9 mouse cellular contexts compared by ENCODE assay signal in the genomic region with DNA sequence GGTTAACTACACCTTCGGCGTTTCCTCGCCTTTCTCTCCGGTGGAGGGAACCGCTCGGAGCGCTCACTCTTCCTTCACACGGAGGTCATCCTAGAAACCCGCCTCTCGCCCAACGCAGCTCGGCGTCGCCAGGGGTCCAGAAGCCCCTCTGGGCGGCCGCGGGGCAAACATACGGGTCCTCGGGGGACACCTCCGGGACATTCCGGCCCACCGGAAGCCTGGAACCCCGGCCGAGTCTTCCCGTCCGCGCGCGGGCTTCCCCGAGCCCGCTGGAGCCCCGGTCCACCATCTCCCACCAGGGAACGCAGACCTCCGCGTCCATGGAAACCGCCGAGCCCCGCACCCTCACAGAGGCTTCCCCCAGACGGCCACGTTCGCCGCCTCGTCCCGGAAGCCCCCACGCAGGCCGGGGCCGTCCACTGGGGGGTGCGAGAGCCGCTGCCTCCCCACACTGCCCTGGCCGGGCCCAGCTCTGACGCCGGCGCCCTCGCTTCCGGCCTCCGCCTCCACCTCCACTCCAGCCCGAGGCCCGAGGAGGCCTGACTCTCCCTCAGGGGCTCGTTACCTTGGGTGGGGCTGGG. TPM values are rescaled to one million over a fixed set of nuclear protein-coding genes. Genes with fewer than 3 reads are reported as not detected.
DNase-seq lines count a peak whose midpoint lies in the region; ATAC-seq and TF ChIP-seq lines count a peak whose summit lies in the region.
"Had no signal": no experiment of that assay in that cellular context is flagged by ENCODE, and none has a peak within 500 bp of the region (broad histone marks: within the 10 kb centered on the region; RNA-seq: fewer than 3 reads in every experiment).

No protein-coding gene starts in this region.

- no peaks in the 10 kb centered on the region for H3K27me3 ChIP-seq in heart, postnatal 0 days (ENCODE audit: control insufficient read depth, insufficient read depth, low read length)
- H3K27me3 ChIP-seq in lung, embryonic 16.5 days (ENCODE audit: control insufficient read depth, insufficient read depth, low read depth, low read length), result no peaks in the 10 kb centered on the region
- no peaks in the 10 kb centered on the region for H3K27me3 ChIP-seq in stomach, embryonic 14.5 days (ENCODE audit: control insufficient read depth, insufficient read depth, low read length)

- H3K9ac ChIP-seq in heart, postnatal 0 days (replicated peaks; ENCODE audit: low read depth, low read length), result peak overlapping the region; percentile 99
- peak overlapping the region; percentile 95 for H3K9ac ChIP-seq in lung, embryonic 16.5 days (ENCODE audit: low read length)
- H3K9ac ChIP-seq in stomach, embryonic 14.5 days (replicated peaks; ENCODE audit: low read depth, low read length), result peak overlapping the region; percentile 99

- ATAC-seq in frontal cortex, adult (ENCODE audit: low TSS enrichment), result peak; percentile 68
- ATAC-seq in heart, postnatal 0 days (ENCODE audit: insufficient read depth, low read depth), result peak; percentile 74
- ATAC-seq in lung, embryonic 16.5 days (ENCODE audit: low read depth), result peak; percentile 90
- ATAC-seq in stomach, embryonic 14.5 days (ENCODE audit: insufficient number of reproducible peaks, insufficient read depth, low FRiP score, low read depth), result peak; percentile 87

- peaks cover 10% of the 10 kb centered on the region; the same call in 1 of the 2 replicates for H3K4me1 ChIP-seq in heart, postnatal 0 days (ENCODE audit: control insufficient read depth, insufficient read depth)
- H3K4me1 ChIP-seq in lung, embryonic 16.5 days (replicated peaks; ENCODE audit: control insufficient read depth, insufficient read depth, low read length), result peaks cover 14% of the 10 kb centered on the region
- peaks cover 9% of the 10 kb centered on the region for H3K4me1 ChIP-seq in stomach, embryonic 14.5 days (ENCODE audit: control insufficient read depth, insufficient read depth, low read length)

- H3K4me3 ChIP-seq in heart, postnatal 0 days (ENCODE audit: low read depth, low read length), result peak overlapping the region; percentile 100
- H3K4me3 ChIP-seq in lung, embryonic 16.5 days (ENCODE audit: low read length), result peak overlapping the region; percentile 84
- H3K4me3 ChIP-seq in stomach, embryonic 14.5 days (ENCODE audit: low read depth, low read length), result peak overlapping the region; percentile 99

- peaks cover 36% of the 10 kb centered on the region for H3K36me3 ChIP-seq in heart, postnatal 0 days (replicated peaks; ENCODE audit: control insufficient read depth, insufficient read depth, low read length)
- peaks cover 17% of the 10 kb centered on the region for H3K36me3 ChIP-seq in lung, embryonic 16.5 days (ENCODE audit: control insufficient read depth, insufficient read depth, low read length)
- H3K36me3 ChIP-seq in stomach, embryonic 14.5 days (ENCODE audit: control insufficient read depth, insufficient read depth, low read length), result peaks cover 32% of the 10 kb centered on the region

- H3K9me3 ChIP-seq in heart, postnatal 0 days (replicated peaks; ENCODE audit: control insufficient read depth, low read length), result no peaks in the 10 kb centered on the region
- no peaks in the 10 kb centered on the region for H3K9me3 ChIP-seq in lung, embryonic 16.5 days (ENCODE audit: control insufficient read depth, low read length)
- H3K9me3 ChIP-seq in stomach, embryonic 14.5 days (ENCODE audit: control insufficient read depth, low read depth, low read length), result no peaks in the 10 kb centered on the region

- TF ChIP-seq CTCF in heart, postnatal 0 days (IDR thresholded peaks at IDR 0.05; ENCODE audit: low read depth), result no peak

- peak overlapping the region; percentile 100 for H3K27ac ChIP-seq in heart, postnatal 0 days (ENCODE audit: low read depth)
- H3K27ac ChIP-seq in lung, embryonic 16.5 days (ENCODE audit: low read length), result peak overlapping the region; percentile 98
- peak overlapping the region; percentile 99 for H3K27ac ChIP-seq in stomach, embryonic 14.5 days (ENCODE audit: low read length)

- H3K4me2 ChIP-seq in heart, postnatal 0 days (ENCODE audit: low read depth, low read length), result peak overlapping the region; percentile 90
- H3K4me2 ChIP-seq in lung, embryonic 16.5 days (ENCODE audit: low read depth, low read length), result peak overlapping the region; percentile 67
- peak overlapping the region; percentile 39 for H3K4me2 ChIP-seq in stomach, embryonic 14.5 days (replicated peaks; ENCODE audit: low read depth, low read length)

- under 1% methylated on average over 59 of the region's 59 CpGs for WGBS in heart, postnatal 0 days
- WGBS in lung, embryonic 16.5 days, result under 1% methylated on average over 58 of the region's 59 CpGs
- WGBS in stomach, embryonic 14.5 days, result under 1% methylated on average over 59 of the region's 59 CpGs

- no peak for DNase-seq in frontal cortex, postnatal 10 days (ENCODE audit: low spot score in 2 of 2)
- peak; percentile 29 for DNase-seq in urinary bladder, postnatal 25 days (ENCODE audit: low spot score)
- DNase-seq in urinary bladder, adult 2 months (ENCODE audit: low spot score), result no peak
- peak; percentile 64 for DNase-seq in heart, postnatal 0 days (ENCODE audit: low spot score)
- no peak for DNase-seq in spleen, postnatal 4 days (ENCODE audit: low spot score in 2 of 2)

- TF ChIP-seq EP300 in heart, postnatal 0 days (IDR thresholded peaks at IDR 0.05; ENCODE audit: low read depth), result no peak

RNA-seq across cellular contexts. Expression of gene Smndc1, which starts 0.4 kb away (rescaled TPM):
- 26.1 and 28.5 TPM in 2 replicates for polyA plus RNA-seq in urinary bladder, adult 2 months (2012; rRNA removed)
- 6.8 and 9.0 TPM in 2 replicates for total RNA-seq in heart, postnatal 0 days (2014; rRNA removed; ENCODE audit: low replicate concordance)
- 25.0 and 32.0 TPM in 2 replicates for polyA plus RNA-seq in heart, postnatal 0 days (2015; fragmentation: Nextera tagmentation; extraction: Ambion mirVana)
- 35.5 and 42.3 TPM in 2 replicates for polyA plus RNA-seq in lung, embryonic 16.5 days (2015; fragmentation: Nextera tagmentation; extraction: Ambion mirVana)
- 42.4 and 43.5 TPM in 2 replicates for polyA plus RNA-seq in stomach, embryonic 14.5 days (2014; fragmentation: Nextera tagmentation; extraction: Ambion mirVana)

RNA-seq across cellular contexts. Expression of gene Gm10197, which starts 18.4 kb away (rescaled TPM):
- not detected in 2 replicates for polyA plus RNA-seq in urinary bladder, adult 2 months (2012; rRNA removed)
- total RNA-seq in heart, postnatal 0 days (2014; rRNA removed; ENCODE audit: low replicate concordance), result not detected in 2 replicates
- polyA plus RNA-seq in heart, postnatal 0 days (2015; fragmentation: Nextera tagmentation; extraction: Ambion mirVana), result not detected in 2 replicates
- 3.8 TPM in 1 of 2 replicates, not detected in the other for polyA plus RNA-seq in lung, embryonic 16.5 days (2015; fragmentation: Nextera tagmentation; extraction: Ambion mirVana)
- not detected in 2 replicates for polyA plus RNA-seq in stomach, embryonic 14.5 days (2014; fragmentation: Nextera tagmentation; extraction: Ambion mirVana)
- polyA plus RNA-seq: large intestine, adult 2 months had no signal

Comparison
In these comparisons a context has a peak if more than half of its experiments do, and no peak if none do; other contexts are left out.
1. DNase-seq: peak in urinary bladder, postnatal 25 days (single experiment) and heart, postnatal 0 days (single experiment); none in frontal cortex, postnatal 10 days (0 of 2), urinary bladder, adult 2 months (single experiment) and spleen, postnatal 4 days (0 of 2).
2. H3K4me2 ChIP-seq: peak in every context shown above with its lines; median percentile 90 in heart, postnatal 0 days; 67 in lung, embryonic 16.5 days; 39 in stomach, embryonic 14.5 days.
3. Peak in every context shown above with its lines, with median percentiles within 50 percentile points of each other: ATAC-seq, H3K27ac ChIP-seq, H3K4me3 ChIP-seq and H3K9ac ChIP-seq.